Mouse (Mus musculus) frontal cortex, adult 2 months (tissue): ENCODE measurements at regions not wholly inside any gene's neighbourhood (a gene's known extent, or its start where the extent isn't known, plus 50 kb on each side); places are given as distances from the start of the nearest gene placed in this dataset.

Source experiments
- DNase-seq, 2 experiments: peaks; one replicate each; pipeline ENCODE4 v3.0.0; 2022; ENCODE audit warnings: low spot score in 1 of 2; ENCODE audit errors: extremely low spot score in 1 of 2

GRCm38 (mm10) chr1:189476796-189477195, 74.7 kb upstream of the Kcnk2 start:
- no peak for DNase-seq

- DNase-seq = no peak
Observed at GRCm38 (mm10) chr1:189473071-189473470, 71.0 kb upstream of the Kcnk2 start.

GRCm38 (mm10) chr1:189458421-189458820, 56.3 kb upstream of the Kcnk2 start:
- no peak for DNase-seq
